Mouse (Mus musculus): Measurements from ENCODE around the gene Mycl. TPM values are rescaled to one million over a fixed set of nuclear protein-coding genes. Genes with fewer than 3 reads are reported as not detected.

The Mycl gene
- polyA plus RNA-seq, 1 experiment from 2014 or later = 91.3 TPM

GRCm38 (mm10) chr4:123026161-123026560 is 30.7 kb downstream of the Mycl start:
- no peak overlapping the region for H3K9ac ChIP-seq (replicated peaks)
- H3K4me1 ChIP-seq = no peaks in the 10 kb centered on the region
- H3K4me3 ChIP-seq = no peak overlapping the region
- no peak overlapping the region for H3K4me2 ChIP-seq (replicated peaks)
- peaks cover 36% of the 10 kb centered on the region; the same call in 1 of the 2 replicates for H3K36me3 ChIP-seq
- no peaks in the 10 kb centered on the region for H3K9me3 ChIP-seq
- no peaks in the 10 kb centered on the region for H3K27me3 ChIP-seq
- H3K27ac ChIP-seq (replicated peaks) = no peak overlapping the region
- 97% methylated on average over 13 of the region's 13 CpGs for WGBS
- no peak for ATAC-seq (replicated peaks)

- H3K4me1 ChIP-seq = no peaks in the 10 kb centered on the region
- no peaks in the 10 kb centered on the region for H3K9me3 ChIP-seq
- no peak overlapping the region for H3K27ac ChIP-seq (replicated peaks)
- H3K27me3 ChIP-seq = no peaks in the 10 kb centered on the region
- no peak overlapping the region for H3K9ac ChIP-seq (replicated peaks)
- peaks cover 37% of the 10 kb centered on the region for H3K36me3 ChIP-seq
- 82% methylated on average over 4 of the region's 4 CpGs for WGBS
- no peak overlapping the region for H3K4me2 ChIP-seq (replicated peaks)
- ATAC-seq (replicated peaks) = no peak
- no peak overlapping the region for H3K4me3 ChIP-seq
Measured at GRCm38 (mm10) chr4:123026597-123026996, 31.1 kb downstream of the Mycl start.

- H3K4me2 ChIP-seq (replicated peaks) = no peak overlapping the region
- 95% methylated on average over 2 of the region's 2 CpGs for WGBS
- no peaks in the 10 kb centered on the region for H3K27me3 ChIP-seq
- peaks cover 25% of the 10 kb centered on the region for H3K36me3 ChIP-seq
- H3K9me3 ChIP-seq = no peaks in the 10 kb centered on the region
- 0 out of 2 replicates have a peak, but pooled peaks cover 3% of the 10 kb centered on the region for H3K4me1 ChIP-seq
- no peak overlapping the region for H3K9ac ChIP-seq (replicated peaks)
- no peak for ATAC-seq (replicated peaks)
- no peak overlapping the region for H3K27ac ChIP-seq (replicated peaks)
- no peak overlapping the region for H3K4me3 ChIP-seq
Measured at GRCm38 (mm10) chr4:123034841-123035240, 39.4 kb downstream of the Mycl start.

- Histone ChIP-seq H3K9me3 (no peaks in the 10 kb centered on the region), H3K4me3 (no peak overlapping the region), H3K27me3 (no peaks in the 10 kb centered on the region), H3K4me2 (replicated peaks) (no peak overlapping the region), H3K27ac (replicated peaks) (no peak overlapping the region), H3K9ac (replicated peaks) (no peak overlapping the region), H3K4me1 (0 out of 2 replicates have a peak, but pooled peaks cover 3% of the 10 kb centered on the region), H3K36me3 (peaks cover 28% of the 10 kb centered on the region)
- ATAC-seq (replicated peaks) = no peak
- WGBS = 94% methylated on average over 2 of the region's 2 CpGs
Measured at GRCm38 (mm10) chr4:123035636-123036035, 40.2 kb downstream of the Mycl start.

GRCm38 (mm10) chr4:123036710-123037109 is 41.3 kb downstream of the Mycl start:
- H3K36me3 ChIP-seq = peaks cover 20% of the 10 kb centered on the region
- 0 out of 2 replicates have a peak, but pooled peaks cover 3% of the 10 kb centered on the region for H3K4me1 ChIP-seq
- H3K9me3 ChIP-seq = no peaks in the 10 kb centered on the region
- 0 out of 2 replicates have a peak overlapping the region, but pooled peaks have one; percentile 25 for H3K27ac ChIP-seq (replicated peaks)
- no peak overlapping the region for H3K4me3 ChIP-seq
- H3K9ac ChIP-seq (replicated peaks) = no peak overlapping the region
- 79% methylated on average over 3 of the region's 3 CpGs for WGBS
- no peaks in the 10 kb centered on the region for H3K27me3 ChIP-seq
- ATAC-seq (replicated peaks) = no peak
- H3K4me2 ChIP-seq (replicated peaks) = no peak overlapping the region

- Histone ChIP-seq H3K9me3 (no peaks in the 10 kb centered on the region), H3K36me3 (peaks cover 37% of the 10 kb centered on the region), H3K4me1 (peaks cover 11% of the 10 kb centered on the region), H3K4me2 (replicated peaks) (no peak overlapping the region), H3K9ac (replicated peaks) (no peak overlapping the region), H3K27me3 (no peaks in the 10 kb centered on the region), H3K27ac (replicated peaks) (no peak overlapping the region), H3K4me3 (no peak overlapping the region)
- WGBS = 92% methylated on average over 6 of the region's 6 CpGs
- ATAC-seq (replicated peaks) = no peak
Measured at GRCm38 (mm10) chr4:123041131-123041530, 45.7 kb downstream of the Mycl start.

- ATAC-seq (replicated peaks) = peak; percentile 35; the same call in 1 of the 2 replicates
- WGBS = 16% methylated on average over 1 of the region's 1 CpGs
- peaks cover 54% of the 10 kb centered on the region for H3K36me3 ChIP-seq
Measured at GRCm38 (mm10) chr4:123043858-123044257, 48.4 kb downstream of the Mycl start.

GRCm38 (mm10) chr4:123044842-123045241 is 49.4 kb downstream of the Mycl start:
- H3K4me1 ChIP-seq = peaks cover 15% of the 10 kb centered on the region
- H3K4me2 ChIP-seq (replicated peaks) = no peak overlapping the region
- no peak overlapping the region for H3K9ac ChIP-seq (replicated peaks)
- H3K27ac ChIP-seq (replicated peaks) = no peak overlapping the region
- no peak overlapping the region for H3K4me3 ChIP-seq
- no peak for ATAC-seq (replicated peaks)
- peaks cover 57% of the 10 kb centered on the region for H3K36me3 ChIP-seq
- 92% methylated on average over 4 of the region's 4 CpGs for WGBS
- H3K27me3 ChIP-seq = no peaks in the 10 kb centered on the region
- no peaks in the 10 kb centered on the region for H3K9me3 ChIP-seq

More at GRCm38 (mm10) chr4:123043858-123044257, 48.4 kb downstream of the Mycl start:
- Histone ChIP-seq H3K27me3 (no peaks in the 10 kb centered on the region), H3K4me2 (replicated peaks) (no peak overlapping the region), H3K9ac (replicated peaks) (no peak overlapping the region), H3K4me1 (peaks cover 9% of the 10 kb centered on the region), H3K27ac (replicated peaks) (no peak overlapping the region), H3K9me3 (no peaks in the 10 kb centered on the region), H3K4me3 (no peak overlapping the region)

GRCm38 (mm10) chr4:123046300-123046699 is 50.8 kb downstream of the Mycl start:
- H3K4me3 ChIP-seq = no peak overlapping the region
- H3K27ac ChIP-seq (replicated peaks) = no peak overlapping the region
- ATAC-seq (replicated peaks) = no peak
- H3K4me1 ChIP-seq = peaks cover 30% of the 10 kb centered on the region
- H3K4me2 ChIP-seq (replicated peaks) = no peak overlapping the region
- H3K9me3 ChIP-seq = no peaks in the 10 kb centered on the region
- WGBS = 78% methylated on average over 3 of the region's 3 CpGs
- no peaks in the 10 kb centered on the region for H3K27me3 ChIP-seq
- peaks cover 50% of the 10 kb centered on the region for H3K36me3 ChIP-seq
- H3K9ac ChIP-seq (replicated peaks) = no peak overlapping the region

- WGBS = 23% methylated on average over 5 of the region's 5 CpGs
- no peak overlapping the region for H3K4me3 ChIP-seq
- no peaks in the 10 kb centered on the region for H3K9me3 ChIP-seq
Measured at GRCm38 (mm10) chr4:123050681-123051211, 55.3 kb downstream of the Mycl start.

More at GRCm38 (mm10) chr4:123050681-123051211, 55.3 kb downstream of the Mycl start:
- Histone ChIP-seq H3K4me2 (replicated peaks) (no peak overlapping the region), H3K9ac (replicated peaks) (no peak overlapping the region), H3K27me3 (no peaks in the 10 kb centered on the region), H3K36me3 (peaks cover 55% of the 10 kb centered on the region), H3K4me1 (peaks cover 48% of the 10 kb centered on the region), H3K27ac (replicated peaks) (peak overlapping the region; percentile 68)
- peak; percentile 87 for ATAC-seq (replicated peaks)

Other genes with a start within 250 kb of the Mycl start
- 71.6 and 73.6 TPM in 2 replicates for gene Ppt1, start 159.4 kb upstream of the Mycl start, polyA plus RNA-seq (2015; fragmentation: Nextera tagmentation; extraction: Ambion mirVana)
- 62.4 and 62.9 TPM in 2 replicates for gene Cap1, start 109.6 kb upstream of the Mycl start, polyA plus RNA-seq (2015; fragmentation: Nextera tagmentation; extraction: Ambion mirVana)
- gene Mfsd2a, start 34.5 kb upstream of the Mycl start, polyA plus RNA-seq (2015; fragmentation: Nextera tagmentation; extraction: Ambion mirVana) = 33.4 and 35.4 TPM in 2 replicates
- gene Trit1, start 20.9 kb downstream of the Mycl start, polyA plus RNA-seq (2015; fragmentation: Nextera tagmentation; extraction: Ambion mirVana) = 31.6 and 33.5 TPM in 2 replicates
- gene Bmp8b, start 109.5 kb downstream of the Mycl start, polyA plus RNA-seq (2015; fragmentation: Nextera tagmentation; extraction: Ambion mirVana) = 0.23 TPM in 1 of 2 replicates, not detected in the other
- 0.17 and 0.19 TPM in 2 replicates for gene Oxct2b, start 120.6 kb downstream of the Mycl start, polyA plus RNA-seq (2015; fragmentation: Nextera tagmentation; extraction: Ambion mirVana)
- 71.1 and 71.7 TPM in 2 replicates for gene Ppie, start 144.3 kb downstream of the Mycl start, polyA plus RNA-seq (2015; fragmentation: Nextera tagmentation; extraction: Ambion mirVana)
- 25.3 and 28.3 TPM in 2 replicates for gene Hpcal4, start 187.6 kb downstream of the Mycl start, polyA plus RNA-seq (2015; fragmentation: Nextera tagmentation; extraction: Ambion mirVana)
- gene Nt5c1a, start 205.9 kb downstream of the Mycl start, polyA plus RNA-seq (2015; fragmentation: Nextera tagmentation; extraction: Ambion mirVana) = 0.15 TPM in 1 of 2 replicates, not detected in the other
- 4.3 TPM in 2 replicates for gene Heyl, start 237.9 kb downstream of the Mycl start, polyA plus RNA-seq (2015; fragmentation: Nextera tagmentation; extraction: Ambion mirVana)

Measured in forebrain, embryonic 15.5 days (tissue).